In genomic region chr3:41288735-41289134, GRCm38 (mm10) we compare ENCODE assay signal across 23 mouse cellular contexts.
"Had no signal": no experiment of that assay in that cellular context is flagged by ENCODE, and none has a peak within 500 bp of the region (broad histone marks: within the 10 kb centered on the region; RNA-seq: fewer than 3 reads in every experiment).

No protein-coding gene starts in this region.

- H3K27me3 ChIP-seq: limb, embryonic 13.5 days; liver, embryonic 12.5 days; liver, embryonic 15.5 days; megakaryocyte, embryonic 14.5 days; midbrain, embryonic 13.5 days; stomach, embryonic 15.5 days had no signal

- H3K36me3 ChIP-seq: limb, embryonic 10.5 days; limb, embryonic 13.5 days; liver, embryonic 12.5 days; liver, embryonic 15.5 days; lung, embryonic 15.5 days; midbrain, embryonic 10.5 days; midbrain, embryonic 13.5 days; stomach, embryonic 15.5 days had no signal

- H3K4me2 ChIP-seq: limb, embryonic 13.5 days; liver, embryonic 12.5 days; liver, embryonic 15.5 days; lung, embryonic 15.5 days; midbrain, embryonic 13.5 days; stomach, embryonic 15.5 days had no signal

- ATAC-seq: liver, embryonic 12.5 days; midbrain, embryonic 13.5 days; midbrain, embryonic 16.5 days had no signal

- H3K4me3 ChIP-seq: layer of hippocampus, adult 2 months; left cerebral cortex, adult 2 months; limb, embryonic 10.5 days; limb, embryonic 13.5 days; liver, embryonic 12.5 days; liver, embryonic 15.5 days; lung, embryonic 15.5 days; megakaryocyte, embryonic 14.5 days; midbrain, embryonic 10.5 days; midbrain, embryonic 13.5 days; stomach, embryonic 15.5 days had no signal

- DNase-seq: kidney, adult 9 months; kidney, postnatal 14 days; layer of hippocampus, postnatal 36 days; liver; lung, adult 18-20 months; lung, postnatal 10 days; lung, postnatal 36 days; retina, postnatal 1 day; right cerebral cortex, postnatal 25 days; spleen, adult 18-20 months; thymus, postnatal 25 days had no signal
